Mouse (Mus musculus) urinary bladder, adult 18-20 months (tissue): ENCODE data around the gene Rffl.
A peak's percentile ranks its signal among the peaks of the same experiment; 100 is the strongest.

ENCODE experiments used
- DNase-seq, 2 experiments: peaks; one replicate each; pipeline ENCODE4 v3.0.0; 2022; ENCODE audit warnings: low spot score in 2 of 2, mixed read lengths in 2 of 2

Gene Rffl

DNA sequence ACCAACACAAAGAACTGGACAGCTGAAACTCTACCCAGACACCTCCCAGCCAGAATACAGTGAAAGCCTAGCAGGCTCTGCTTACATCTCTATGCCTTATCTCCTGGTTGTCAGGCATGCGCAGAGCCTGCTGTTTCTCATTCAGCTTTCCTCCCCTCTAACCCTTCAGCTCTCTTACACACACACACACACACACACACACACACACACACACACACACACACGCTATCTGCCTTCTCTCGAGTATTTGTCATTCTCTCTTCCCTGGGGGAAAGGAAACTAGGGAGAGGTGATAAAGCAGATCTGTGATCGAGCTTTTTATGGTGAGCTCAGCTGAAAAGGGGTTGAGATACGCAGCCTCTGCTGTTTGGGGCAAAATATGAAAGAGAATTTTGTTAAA is 3.9 kb upstream of the Rffl start:
- no peak for DNase-seq

- peak; percentile 12 to 75 for DNase-seq
Observed at GRCm38 (mm10) chr11:82870173-82871030, 608 bp downstream of the Rffl start.

DNA sequence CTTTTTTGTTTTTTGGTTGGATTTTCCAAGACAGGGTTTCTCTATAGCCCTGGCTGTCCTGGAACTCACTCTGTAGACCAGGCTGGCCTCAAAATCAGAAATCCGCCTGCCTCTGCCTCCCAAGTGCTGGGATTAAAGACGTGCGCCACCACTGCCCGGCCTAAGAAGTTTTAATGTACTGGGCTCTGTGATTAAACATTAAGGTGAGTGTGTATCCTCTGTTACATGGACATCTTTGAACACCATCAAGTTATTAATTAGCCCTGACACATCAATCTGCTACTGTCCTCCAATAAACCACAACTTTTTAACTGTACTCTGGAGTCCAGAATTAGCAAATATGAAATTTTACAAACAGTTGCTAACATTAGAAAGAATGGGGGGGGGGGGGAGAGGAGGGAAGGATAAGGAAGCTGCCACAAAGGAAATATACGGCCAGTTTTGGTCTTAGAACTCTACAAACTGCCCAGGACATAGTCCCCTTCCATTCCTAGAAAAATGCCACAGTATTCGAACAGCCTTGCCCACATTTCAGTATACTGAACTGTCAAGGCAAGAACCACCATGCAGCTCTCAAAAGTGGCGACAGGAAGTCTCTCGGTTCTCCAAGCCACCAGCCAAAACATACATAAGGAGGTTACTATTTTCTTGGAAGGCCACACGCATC is 1.4 kb downstream of the Rffl start:
- no peak for DNase-seq

GRCm38 (mm10) chr11:82867956-82868355 is 3.1 kb downstream of the Rffl start:
- no peak for DNase-seq

DNA sequence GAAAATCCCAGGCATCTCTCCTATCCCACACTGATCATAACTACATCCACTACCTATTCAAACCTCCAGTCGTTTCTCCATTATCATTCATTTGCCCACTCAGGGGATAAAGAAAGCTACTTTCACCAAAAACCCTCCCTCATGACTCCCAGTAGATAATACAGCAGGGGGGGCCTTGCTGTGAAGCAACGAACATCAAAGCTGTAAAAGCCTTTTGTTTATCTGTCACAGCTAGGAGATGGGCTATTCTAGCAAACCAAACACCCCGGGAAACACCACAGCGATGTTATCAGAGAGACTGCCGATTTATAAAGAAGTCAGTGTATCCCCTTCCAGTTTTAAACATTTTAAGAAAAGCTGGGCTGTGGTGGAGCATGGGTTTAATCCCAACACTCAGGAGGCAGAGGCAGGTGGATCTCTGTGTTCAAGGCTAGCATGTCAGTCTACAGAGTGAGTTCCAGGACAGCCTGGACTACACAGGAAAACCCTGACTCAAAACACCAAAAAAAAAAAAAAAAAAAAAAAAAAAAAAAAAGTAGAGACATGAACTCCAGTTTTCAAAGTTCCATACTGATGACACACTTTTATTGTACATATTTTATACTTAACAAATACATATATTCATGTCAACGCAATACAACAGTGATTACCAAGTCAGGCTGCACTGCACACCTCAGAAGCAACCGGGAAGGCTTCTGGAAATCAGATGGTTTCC is 4.0 kb downstream of the Rffl start:
- no peak for DNase-seq

GRCm38 (mm10) chr11:82865957-82866356 is 5.1 kb downstream of the Rffl start:
- DNase-seq: no peak

- DNase-seq: no peak
Observed at GRCm38 (mm10) chr11:82863488-82863931, 7.5 kb downstream of the Rffl start.

- no peak for DNase-seq
Observed at GRCm38 (mm10) chr11:82863059-82863458, 8.0 kb downstream of the Rffl start.

GRCm38 (mm10) chr11:82862638-82863037 is 8.4 kb downstream of the Rffl start:
- no peak for DNase-seq

DNA sequence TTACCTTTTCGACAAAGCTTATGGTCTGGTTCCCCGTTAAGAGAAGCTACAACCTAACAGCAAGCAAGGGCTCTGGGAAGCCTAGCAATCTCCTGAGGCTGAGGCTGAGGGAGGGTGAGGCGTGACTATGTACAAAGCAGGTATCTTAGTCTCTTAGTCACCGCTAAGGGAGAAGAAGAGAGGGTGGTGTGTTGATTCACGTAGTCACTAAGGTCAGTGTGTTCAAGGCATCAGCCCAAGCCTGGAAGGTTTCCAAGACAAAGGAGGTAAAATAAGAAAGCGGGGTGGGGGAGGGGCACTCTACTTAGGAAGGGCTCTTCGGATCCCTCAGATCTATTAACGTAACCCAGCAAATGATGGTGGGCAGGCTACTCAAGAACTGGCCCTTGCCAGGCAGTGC is 9.5 kb downstream of the Rffl start:
- DNase-seq: no peak

- DNase-seq: no peak
Observed at GRCm38 (mm10) chr11:82860759-82861158, 10.3 kb downstream of the Rffl start.

- DNase-seq: no peak
Observed at GRCm38 (mm10) chr11:82857307-82857848, 13.6 kb downstream of the Rffl start.

DNA sequence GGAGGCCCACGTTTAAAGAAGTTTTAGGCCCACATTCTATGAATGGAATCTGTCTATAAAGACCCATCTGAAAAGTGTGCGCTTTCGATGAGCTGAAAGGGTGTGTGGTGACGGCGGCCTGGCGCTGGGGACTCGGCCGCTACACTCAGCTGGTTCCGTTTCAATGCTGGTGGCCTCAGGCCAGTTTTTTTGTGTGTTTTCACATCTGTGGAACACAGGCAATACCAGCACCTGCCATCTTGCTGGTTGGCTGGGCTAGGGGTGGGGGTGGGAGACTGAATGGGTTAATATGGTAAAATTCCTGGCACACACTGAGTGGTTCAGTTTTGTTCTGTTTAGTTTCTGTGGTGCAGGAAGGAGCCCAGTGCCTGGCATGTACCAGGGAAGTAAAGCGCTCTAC is 15.0 kb downstream of the Rffl start:
- DNase-seq: no peak

DNA sequence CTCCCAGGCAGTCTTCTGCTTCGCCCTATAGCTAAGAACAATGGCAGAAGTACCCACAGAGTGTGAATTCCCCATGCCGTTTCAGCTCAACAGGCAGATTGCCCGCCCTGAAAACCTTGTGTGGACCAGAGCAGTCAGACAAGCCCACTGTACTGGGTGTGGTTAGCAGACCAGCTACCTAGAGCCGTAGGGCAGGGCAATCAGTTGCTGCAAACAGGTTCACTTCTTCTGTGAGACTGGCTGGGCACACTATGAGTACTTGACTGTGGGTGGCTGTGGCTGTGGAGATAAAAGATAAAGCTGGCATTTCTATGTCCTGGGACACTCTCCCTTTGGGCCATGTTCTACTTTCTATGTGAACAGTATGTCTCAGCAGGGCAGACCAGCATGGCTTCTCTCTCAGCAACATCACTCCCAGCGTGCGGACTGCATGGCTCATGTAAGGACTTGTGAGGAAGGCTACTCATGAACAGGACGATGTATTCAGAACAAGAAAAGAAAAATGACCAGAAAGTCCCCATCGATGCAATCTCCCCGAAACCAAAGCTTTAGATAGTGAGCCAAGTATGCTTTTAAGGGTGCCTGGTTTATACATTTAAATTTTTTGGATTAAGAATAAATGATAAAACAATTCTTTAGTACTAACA is 15.6 kb downstream of the Rffl start:
- DNase-seq: no peak

- DNase-seq: no peak
Observed at GRCm38 (mm10) chr11:82854111-82854510, 16.9 kb downstream of the Rffl start.

DNA sequence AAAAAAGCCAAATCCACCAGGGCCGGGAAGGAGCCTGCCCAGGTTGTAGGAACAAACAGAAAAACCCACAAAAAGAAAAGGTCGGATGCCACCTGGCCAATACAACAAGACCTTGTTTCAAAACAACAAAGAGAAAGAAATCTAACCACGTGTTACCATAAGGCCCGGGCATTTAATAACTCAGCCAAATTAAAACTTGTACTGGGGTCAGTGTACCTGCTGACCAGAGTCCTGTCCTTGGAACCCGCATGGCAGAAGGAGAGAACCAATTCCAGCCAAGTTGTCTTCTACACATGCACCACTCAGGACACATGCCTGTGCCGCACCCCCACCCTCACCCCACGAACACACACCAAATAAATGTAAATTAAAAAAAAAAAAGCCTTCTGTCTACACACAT is 18.1 kb downstream of the Rffl start:
- no peak for DNase-seq

DNA sequence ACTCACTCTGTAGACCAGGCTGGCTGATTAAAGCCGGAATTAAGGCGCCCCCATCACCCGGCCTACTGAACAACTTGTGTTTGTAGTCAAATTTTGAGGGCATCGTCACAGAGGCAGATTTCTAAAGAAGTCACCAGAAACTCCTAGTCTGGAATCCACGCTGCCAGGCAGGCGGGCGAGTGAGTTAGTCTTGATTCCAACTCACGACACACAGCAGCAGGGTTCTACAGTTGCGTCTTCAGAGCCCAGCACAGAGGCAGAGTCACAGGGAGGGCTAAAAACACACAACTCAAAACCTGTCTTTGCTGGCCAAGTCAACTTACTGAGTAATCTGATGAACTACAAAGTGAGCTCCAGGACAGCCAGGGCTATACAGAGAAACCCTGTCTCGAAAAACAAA is 18.5 kb downstream of the Rffl start:
- DNase-seq: no peak

GRCm38 (mm10) chr11:82852115-82852514 is 18.9 kb downstream of the Rffl start:
- no peak for DNase-seq

DNA sequence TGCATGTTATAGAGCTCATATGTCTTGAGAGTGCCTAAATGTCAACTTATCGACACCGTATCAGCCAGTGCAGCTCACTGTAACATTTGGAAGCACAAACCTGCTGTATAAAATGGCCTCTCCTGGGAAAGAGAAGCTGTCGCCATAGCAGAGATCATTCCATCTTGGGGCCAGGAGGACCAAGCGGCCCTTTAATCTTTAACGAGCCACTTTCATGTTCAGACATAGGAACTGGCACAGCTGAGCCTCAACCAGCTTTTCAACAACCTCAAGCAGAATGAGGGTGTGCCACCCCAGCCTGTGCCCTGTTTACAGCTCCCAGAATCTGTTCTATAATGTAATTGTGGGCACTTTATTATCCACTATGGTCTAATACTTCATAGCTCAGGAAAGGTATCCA is 20.8 kb downstream of the Rffl start:
- DNase-seq: no peak

- DNase-seq: no peak
Observed at GRCm38 (mm10) chr11:82847571-82848000, 23.4 kb downstream of the Rffl start.

DNA sequence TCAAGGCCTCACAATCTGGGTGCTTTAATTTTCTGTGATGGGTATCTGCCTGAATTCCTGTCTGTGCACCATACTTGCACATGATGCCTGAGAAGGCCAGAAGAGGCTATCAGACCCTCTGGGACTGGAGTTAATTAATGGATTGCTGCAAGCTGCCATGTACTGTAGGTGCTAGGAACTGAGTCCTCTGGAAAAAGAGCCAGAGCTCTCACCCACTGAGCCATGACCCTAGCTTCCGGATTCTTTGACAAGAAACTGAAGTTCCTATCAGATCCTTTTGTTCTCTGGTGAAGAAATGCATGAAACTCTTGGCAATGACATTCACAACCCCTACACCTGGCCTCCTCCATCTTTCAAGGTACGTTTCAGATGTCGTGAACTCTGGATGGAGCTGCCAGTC is 24.1 kb downstream of the Rffl start:
- no peak for DNase-seq

DNA sequence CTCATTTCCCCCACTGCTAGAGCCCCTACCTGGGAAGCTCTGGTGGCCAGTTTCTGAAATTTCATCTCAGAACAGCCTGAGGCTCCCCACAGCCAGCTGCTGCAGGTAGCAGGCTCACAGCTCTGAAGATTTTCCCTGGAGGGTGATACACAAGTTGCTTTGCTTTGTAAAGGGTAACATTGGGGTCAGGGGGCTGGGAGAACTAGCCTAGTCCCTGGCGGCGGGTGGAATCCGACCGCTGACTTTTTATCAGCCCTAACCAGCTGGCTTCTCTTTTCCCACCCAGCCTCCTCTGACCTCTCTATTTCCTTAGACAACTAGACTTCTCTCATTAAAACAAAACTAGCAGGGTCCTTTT is 25.0 kb downstream of the Rffl start:
- no peak for DNase-seq
